Mouse (Mus musculus): ENCODE measurements around the gene Ttc17.
A peak's percentile ranks its signal among the peaks of the same experiment; 100 is the strongest.

Gene Ttc17

GRCm38 (mm10) chr2:94381057-94381647 is 25.3 kb downstream of the Ttc17 start:
- DNase-seq (ENCODE audit: low read depth, low spot score) = no peak

GRCm38 (mm10) chr2:94378678-94379077 is 27.8 kb downstream of the Ttc17 start:
- no peak for DNase-seq (ENCODE audit: low read depth, low spot score)

- DNase-seq (ENCODE audit: low read depth, low spot score) = no peak
These were observed 35.4 kb downstream of the Ttc17 start for GRCm38 (mm10) chr2:94371093-94371492.

- DNase-seq (ENCODE audit: low read depth, low spot score) = no peak
These were observed 42.7 kb downstream of the Ttc17 start for GRCm38 (mm10) chr2:94363821-94364220.

- DNase-seq (ENCODE audit: low read depth, low spot score) = peak; percentile 17
These were observed 46.0 kb downstream of the Ttc17 start for GRCm38 (mm10) chr2:94360398-94360973.

- no peak for DNase-seq (ENCODE audit: low read depth, low spot score)
These were observed 58.3 kb downstream of the Ttc17 start for GRCm38 (mm10) chr2:94348165-94348591.

GRCm38 (mm10) chr2:94346746-94347145 is 59.7 kb downstream of the Ttc17 start:
- no peak for DNase-seq (ENCODE audit: low read depth, low spot score)

- DNase-seq (ENCODE audit: low read depth, low spot score) = no peak
These were observed 61.9 kb downstream of the Ttc17 start for GRCm38 (mm10) chr2:94344624-94345023.

- no peak for DNase-seq (ENCODE audit: low read depth, low spot score)
These were observed 62.9 kb downstream of the Ttc17 start for GRCm38 (mm10) chr2:94343290-94344285.

- DNase-seq (ENCODE audit: low read depth, low spot score) = no peak
These were observed 65.7 kb downstream of the Ttc17 start for GRCm38 (mm10) chr2:94340769-94341168.

- DNase-seq (ENCODE audit: low read depth, low spot score) = no peak
These were observed 67.0 kb downstream of the Ttc17 start for GRCm38 (mm10) chr2:94339495-94339894.

GRCm38 (mm10) chr2:94336336-94336735 is 70.2 kb downstream of the Ttc17 start:
- DNase-seq (ENCODE audit: low read depth, low spot score) = no peak

GRCm38 (mm10) chr2:94334742-94335046 is 71.8 kb downstream of the Ttc17 start:
- no peak for DNase-seq (ENCODE audit: low read depth, low spot score)

GRCm38 (mm10) chr2:94333841-94334741 is 72.4 kb downstream of the Ttc17 start:
- no peak for DNase-seq (ENCODE audit: low read depth, low spot score)

GRCm38 (mm10) chr2:94333086-94333485 is 73.4 kb downstream of the Ttc17 start:
- DNase-seq (ENCODE audit: low read depth, low spot score) = no peak

- peak; percentile 56 for DNase-seq (ENCODE audit: low read depth, low spot score)
These were observed 77.2 kb downstream of the Ttc17 start for GRCm38 (mm10) chr2:94329336-94329735.

- DNase-seq (ENCODE audit: low read depth, low spot score) = no peak
These were observed 78.7 kb downstream of the Ttc17 start for GRCm38 (mm10) chr2:94327836-94328235.

GRCm38 (mm10) chr2:94319780-94320179 is 86.7 kb downstream of the Ttc17 start:
- DNase-seq (ENCODE audit: low read depth, low spot score) = no peak

- DNase-seq (ENCODE audit: low read depth, low spot score) = peak; percentile 36
These were observed 90.0 kb downstream of the Ttc17 start for GRCm38 (mm10) chr2:94316526-94316925.

- no peak for DNase-seq (ENCODE audit: low read depth, low spot score)
These were observed 102.5 kb downstream of the Ttc17 start for GRCm38 (mm10) chr2:94303984-94304383.

- DNase-seq (ENCODE audit: low read depth, low spot score) = no peak
These were observed 104.1 kb downstream of the Ttc17 start for GRCm38 (mm10) chr2:94302393-94302792.

- no peak for DNase-seq (ENCODE audit: low read depth, low spot score)
These were observed 104.7 kb downstream of the Ttc17 start for GRCm38 (mm10) chr2:94301749-94302148.
